Mouse (Mus musculus) adrenal gland, adult 10 weeks (tissue): ENCODE data around the gene Abcg5. TPM values are rescaled to one million over a fixed set of nuclear protein-coding genes. Genes with fewer than 3 reads are reported as not detected.

Experiments
- polyA plus RNA-seq: library from polyadenylated mRNA; stranded (reverse); fragments of 350-450 nt; fragmentation: Illumina TruSeq; extraction: RNeasy Lipid Tissue Mini Kit (QIAGEN cat#74804); gene quantifications from one replicate; pipeline ENCODE4 v1.2.3, GENCODE M21; 2014; ENCODE audit warnings: low read depth, low replicate concordance

The Abcg5 gene
- polyA plus RNA-seq: not detected

GRCm38 (mm10) chr17:84682734-84683717 is at the start of gene Abcg5:
Gene Abcg5 (minus strand): TSS chr17:84683011.

GRCm38 (mm10) chr17:84675951-84676366 is 6.9 kb downstream of the Abcg5 start, which contains the start of gene Abcg8:
Gene Abcg8 (plus strand): TSS chr17:84676302.

DNA sequence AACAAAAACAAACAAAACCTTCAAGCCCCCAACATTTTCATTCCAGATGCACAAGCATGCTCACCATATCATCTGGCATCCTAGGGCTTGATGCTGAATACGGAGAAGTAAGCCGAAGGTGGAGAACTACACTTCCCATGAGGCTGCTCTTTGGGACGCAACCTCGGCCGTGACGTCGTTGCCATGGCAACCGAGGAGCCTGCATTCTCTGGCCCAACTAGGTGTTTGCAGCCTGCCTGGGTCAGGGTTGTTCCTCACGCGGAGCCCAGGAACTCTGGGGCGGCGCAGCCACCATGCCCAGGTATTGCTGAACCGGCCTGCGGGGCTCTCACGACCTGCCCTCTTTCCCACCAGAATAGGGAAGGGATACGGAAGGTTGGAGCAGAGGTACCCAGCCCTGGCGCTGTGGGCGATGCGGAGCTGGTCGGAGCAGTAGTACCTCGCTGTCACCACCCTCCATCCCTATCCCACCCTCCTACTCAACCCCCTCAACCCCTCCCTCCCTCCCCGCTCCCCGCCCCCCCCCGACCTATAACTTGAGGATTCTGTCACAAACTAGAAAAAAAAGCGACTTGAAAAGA is 56.4 kb downstream of the Abcg5 start, which contains the start of gene Dync2li1:
Dync2li1 (plus strand) TSS at position 221 of the 581 bp plus-strand sequence.

Other genes with a start within 250 kb of the Abcg5 start
- gene Thada, start 216.8 kb downstream of the Abcg5 start, polyA plus RNA-seq: 13.0 TPM
- gene Plekhh2, start 171.1 kb downstream of the Abcg5 start, polyA plus RNA-seq: 2.3 TPM
- gene Dync2li1, start 56.5 kb downstream of the Abcg5 start, polyA plus RNA-seq: 21.1 TPM
- not detected for gene Abcg8, start 6.7 kb downstream of the Abcg5 start, polyA plus RNA-seq
- gene Lrpprc, start 107.8 kb upstream of the Abcg5 start, polyA plus RNA-seq: 65.5 TPM